Mouse (Mus musculus) liver, embryonic 13.5 days (tissue): ENCODE measurements around the gene Dram1. TPM values are rescaled to one million over a fixed set of nuclear protein-coding genes. Genes with fewer than 3 reads are reported as not detected.
A peak's percentile ranks its signal among the peaks of the same experiment; 100 is the strongest.

ENCODE experiments used
- ATAC-seq: fragments of 200-750 bp; cut with Nextera tagmentation; 2 replicates; pipeline ENCODE4 v1.8.0; 2017; ENCODE audit warnings: low read depth, mild to moderate bottlenecking, moderate number of reproducible peaks, moderate library complexity
- DNase-seq: peaks from one replicate; pipeline ENCODE4 v3.0.0; 2022
- H3K27ac ChIP-seq: fragments of 300-500 bp; sonication (generic); 2 replicates; pipeline ENCODE4 v1.5.1; 2015; ENCODE audit warnings: moderate library complexity, mild to moderate bottlenecking, inconsistent platforms
- H3K27me3 ChIP-seq: fragments of 300-500 bp; sonication (generic); 2 replicates; pipeline ENCODE4 v1.6.1; 2015; ENCODE audit warnings: mild to moderate bottlenecking, inconsistent platforms
- H3K36me3 ChIP-seq: fragments of 300-500 bp; sonication (generic); 2 replicates; pipeline ENCODE4 v1.6.1; 2015; ENCODE audit warnings: mild to moderate bottlenecking, inconsistent platforms
- H3K4me1 ChIP-seq: fragments of 300-500 bp; sonication (generic); replicated peaks from 2 replicates; pipeline ENCODE4 v1.6.1; 2015; ENCODE audit warnings: inconsistent platforms
- H3K4me2 ChIP-seq: fragments of 300-500 bp; sonication (generic); 2 replicates; pipeline ENCODE4 v1.6.1; 2015; ENCODE audit warnings: inconsistent platforms, mild to moderate bottlenecking, moderate library complexity
- H3K4me3 ChIP-seq: fragments of 300-500 bp; sonication (generic); replicated peaks from 2 replicates; pipeline ENCODE4 v1.5.1; 2015; ENCODE audit warnings: mild to moderate bottlenecking, inconsistent platforms
- H3K9ac ChIP-seq: fragments of 300-500 bp; sonication (generic); 2 replicates; pipeline ENCODE4 v1.6.1; 2015; ENCODE audit warnings: mild to moderate bottlenecking, inconsistent platforms
- H3K9me3 ChIP-seq: fragments of 300-500 bp; sonication (generic); replicated peaks from 2 replicates; pipeline ENCODE4 v1.6.1; 2016; ENCODE audit warnings: inconsistent platforms
- WGBS: fragments of 180-500 bp; shearing (Covaris S2); methylation state at CpG from one replicate; pipeline ENCODE4 v1.1.7; 2015; ENCODE audit not compliant: insufficient replicate concordance; 5-methylcytosine and 5-hydroxymethylcytosine counted together
- polyA plus RNA-seq: library from polyadenylated mRNA; unstranded; fragments of >200 nt; fragmentation: Nextera tagmentation; extraction: Ambion mirVana; gene quantifications from 2 replicates; pipeline ENCODE4 v1.2.1, GENCODE M21; 2015

The Dram1 gene
- polyA plus RNA-seq, 1 experiment from 2014 or later, result 0.77 TPM

DNA sequence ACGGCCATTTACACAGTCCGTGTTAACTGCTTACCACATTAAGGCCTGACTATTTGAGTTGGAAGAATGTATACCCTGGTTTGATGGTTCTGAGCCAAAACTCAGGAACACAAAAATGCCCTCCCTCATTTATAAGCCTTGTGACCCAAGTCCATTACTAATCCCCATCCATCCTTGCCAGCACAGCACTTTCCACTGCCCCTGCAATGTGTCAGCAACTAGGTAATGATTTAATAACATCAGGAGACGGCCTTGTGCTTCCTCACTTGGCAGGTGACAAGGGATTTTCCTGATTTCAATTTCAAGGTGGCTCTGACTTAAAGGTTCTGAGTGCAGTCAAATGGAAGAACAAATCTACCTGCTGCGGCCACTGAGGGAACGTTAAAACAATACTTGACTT is 64.0 kb downstream of the Dram1 start:
- Histone ChIP-seq H3K27ac (no peak overlapping the region), H3K4me3 (no peak overlapping the region), H3K9ac (no peak overlapping the region), H3K9me3 (no peaks in the 10 kb centered on the region), H3K4me1 (no peaks in the 10 kb centered on the region), H3K27me3 (no peaks in the 10 kb centered on the region), H3K4me2 (no peak overlapping the region), H3K36me3 (no peaks in the 10 kb centered on the region)
- WGBS, result 76% methylated on average over 5 of the region's 5 CpGs
- DNase-seq, result no peak
- no peak for ATAC-seq

DNA sequence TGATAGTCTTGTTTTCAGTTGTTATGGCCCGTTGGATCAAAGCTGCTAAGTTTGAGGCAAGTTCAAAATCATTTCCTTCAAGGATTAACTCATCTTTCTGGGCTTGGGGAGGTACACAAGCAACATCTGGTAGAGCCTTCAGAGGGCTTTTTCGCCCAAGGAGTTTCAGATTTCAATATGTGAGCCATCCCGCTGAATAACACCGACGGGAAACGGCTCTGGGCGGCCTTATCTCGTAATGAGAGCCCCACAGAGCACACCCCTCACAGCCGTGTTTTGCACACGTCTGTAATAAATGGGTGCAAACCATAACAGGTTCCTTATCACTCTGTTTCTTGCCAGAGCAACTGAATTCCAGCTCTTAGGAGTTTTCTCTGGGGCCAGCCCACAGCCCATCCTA is 69.0 kb downstream of the Dram1 start:
- H3K27me3 ChIP-seq, result no peaks in the 10 kb centered on the region
- H3K4me2 ChIP-seq, result no peak overlapping the region
- H3K27ac ChIP-seq, result no peak overlapping the region
- H3K36me3 ChIP-seq, result no peaks in the 10 kb centered on the region
- no peak overlapping the region for H3K4me3 ChIP-seq
- no peak for ATAC-seq
- WGBS, result 54% methylated on average over 10 of the region's 10 CpGs
- no peaks in the 10 kb centered on the region for H3K9me3 ChIP-seq
- H3K9ac ChIP-seq, result no peak overlapping the region
- no peaks in the 10 kb centered on the region for H3K4me1 ChIP-seq
- no peak for DNase-seq

DNA sequence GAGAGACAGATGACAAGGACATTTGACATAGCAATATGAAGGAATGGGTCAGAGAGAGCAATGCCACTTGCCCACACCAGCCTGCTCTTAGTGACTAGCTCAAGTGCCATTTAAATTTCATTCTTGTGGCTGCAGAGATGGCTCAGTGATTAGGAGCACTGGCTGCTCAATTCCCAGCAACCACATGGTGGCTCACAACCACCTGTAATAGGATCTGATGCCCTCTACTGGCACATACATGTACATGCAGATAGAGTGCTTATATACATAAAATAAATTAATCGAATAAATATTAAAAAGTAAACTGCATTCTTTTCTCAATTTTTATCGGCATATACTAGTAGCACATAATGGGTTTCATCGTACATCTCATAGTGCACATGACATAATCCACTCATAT is 72.6 kb downstream of the Dram1 start:
- H3K9ac ChIP-seq, result no peak overlapping the region
- H3K27me3 ChIP-seq, result no peaks in the 10 kb centered on the region
- ATAC-seq (no peak), DNase-seq (no peak)
- H3K4me2 ChIP-seq, result no peak overlapping the region
- no peak overlapping the region for H3K27ac ChIP-seq
- no peaks in the 10 kb centered on the region for H3K36me3 ChIP-seq
- no peaks in the 10 kb centered on the region for H3K9me3 ChIP-seq
- WGBS, result 72% methylated on average over 3 of the region's 3 CpGs
- no peak overlapping the region for H3K4me3 ChIP-seq
- H3K4me1 ChIP-seq, result no peaks in the 10 kb centered on the region

DNA sequence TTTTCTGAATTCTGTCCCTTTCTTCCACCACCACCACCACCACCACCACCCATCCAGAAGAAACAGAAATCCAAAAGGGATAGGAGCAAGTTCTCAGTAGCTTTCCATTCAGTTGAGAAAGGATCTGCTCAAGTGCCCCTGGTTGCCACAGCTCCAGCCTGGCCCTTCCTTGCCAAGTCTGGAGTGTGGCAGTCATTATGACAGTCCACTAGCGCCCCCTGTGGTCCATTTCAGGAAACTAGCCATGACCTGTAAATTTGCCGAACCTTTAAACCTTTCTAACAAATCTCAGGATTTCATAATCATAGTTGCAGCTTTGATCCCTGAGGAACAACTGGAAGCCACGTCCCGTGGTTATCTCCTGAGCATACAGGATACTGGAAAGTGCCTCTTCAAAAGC is 74.6 kb downstream of the Dram1 start:
- no peaks in the 10 kb centered on the region for H3K4me1 ChIP-seq
- H3K9me3 ChIP-seq, result no peaks in the 10 kb centered on the region
- H3K27me3 ChIP-seq, result no peaks in the 10 kb centered on the region
- H3K4me3 ChIP-seq, result no peak overlapping the region
- H3K27ac ChIP-seq, result no peak overlapping the region
- DNase-seq, result peak; percentile 10
- H3K36me3 ChIP-seq, result no peaks in the 10 kb centered on the region
- ATAC-seq, result no peak
- 2% methylated on average over 4 of the region's 4 CpGs for WGBS
- no peak overlapping the region for H3K9ac ChIP-seq
- no peak overlapping the region for H3K4me2 ChIP-seq

DNA sequence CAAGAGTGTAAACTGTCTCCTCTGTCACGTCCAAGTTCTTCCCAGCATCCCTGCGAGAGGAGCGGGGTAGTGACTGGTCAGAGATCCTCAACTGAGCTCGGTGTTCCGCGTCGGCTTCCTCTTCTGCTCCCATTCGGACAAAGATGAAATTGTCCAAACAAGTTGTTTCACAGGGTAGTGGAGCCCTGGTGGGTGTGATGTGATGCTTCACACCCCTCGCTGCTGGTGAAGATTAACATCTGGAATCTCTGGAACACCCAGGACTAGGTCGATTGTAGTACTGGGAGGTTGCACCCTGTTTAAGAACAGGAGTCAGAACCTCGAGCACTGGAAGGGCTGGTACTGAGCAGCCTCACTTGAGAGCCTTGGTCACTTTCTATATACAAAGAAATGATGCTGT is 75.8 kb downstream of the Dram1 start:
- Histone ChIP-seq H3K4me1 (no peaks in the 10 kb centered on the region), H3K9me3 (no peaks in the 10 kb centered on the region), H3K4me3 (no peak overlapping the region), H3K27ac (no peak overlapping the region), H3K9ac (no peak overlapping the region), H3K4me2 (no peak overlapping the region), H3K36me3 (no peaks in the 10 kb centered on the region), H3K27me3 (no peaks in the 10 kb centered on the region)
- WGBS, result 68% methylated on average over 11 of the region's 11 CpGs
- no peak for ATAC-seq
- no peak for DNase-seq

DNA sequence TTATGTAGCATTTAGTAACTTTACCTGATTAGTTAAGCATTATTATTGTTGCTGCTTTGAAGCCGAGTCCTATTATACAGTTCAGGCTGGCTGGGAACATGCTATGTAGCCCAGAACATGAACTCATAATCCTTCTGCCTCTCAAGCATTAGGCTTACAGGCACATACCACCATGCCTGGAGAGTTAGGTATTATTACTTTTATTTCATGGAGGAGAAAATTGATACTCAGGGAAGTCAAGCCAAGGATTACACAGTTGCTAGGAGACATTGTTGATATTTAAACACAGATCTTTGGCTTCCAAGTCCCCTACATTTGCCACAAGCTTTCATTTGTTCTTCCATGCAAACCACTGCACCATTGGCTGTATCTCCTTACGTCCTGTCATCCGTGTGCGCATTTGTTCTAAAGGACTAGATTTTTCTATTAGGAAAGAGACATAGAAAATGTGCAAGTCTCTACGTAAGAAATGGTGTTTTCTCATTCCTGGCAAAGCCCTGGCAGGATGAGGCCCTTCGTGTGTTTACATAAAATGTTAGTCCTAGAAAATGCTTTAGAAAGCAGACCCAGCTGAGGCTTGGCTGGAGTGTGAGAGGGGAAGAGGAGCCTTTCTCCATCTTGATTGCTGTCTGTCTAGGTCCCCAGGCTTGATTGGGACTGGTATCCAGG is 76.9 kb downstream of the Dram1 start:
- H3K4me2 ChIP-seq, result no peak overlapping the region
- DNase-seq (no peak), ATAC-seq (no peak)
- H3K4me3 ChIP-seq, result no peak overlapping the region
- H3K9ac ChIP-seq, result no peak overlapping the region
- H3K27ac ChIP-seq, result no peak overlapping the region
- H3K9me3 ChIP-seq, result no peaks in the 10 kb centered on the region
- H3K36me3 ChIP-seq, result no peaks in the 10 kb centered on the region
- WGBS, result 72% methylated on average over 6 of the region's 6 CpGs
- H3K27me3 ChIP-seq, result no peaks in the 10 kb centered on the region
- H3K4me1 ChIP-seq, result no peaks in the 10 kb centered on the region

DNA sequence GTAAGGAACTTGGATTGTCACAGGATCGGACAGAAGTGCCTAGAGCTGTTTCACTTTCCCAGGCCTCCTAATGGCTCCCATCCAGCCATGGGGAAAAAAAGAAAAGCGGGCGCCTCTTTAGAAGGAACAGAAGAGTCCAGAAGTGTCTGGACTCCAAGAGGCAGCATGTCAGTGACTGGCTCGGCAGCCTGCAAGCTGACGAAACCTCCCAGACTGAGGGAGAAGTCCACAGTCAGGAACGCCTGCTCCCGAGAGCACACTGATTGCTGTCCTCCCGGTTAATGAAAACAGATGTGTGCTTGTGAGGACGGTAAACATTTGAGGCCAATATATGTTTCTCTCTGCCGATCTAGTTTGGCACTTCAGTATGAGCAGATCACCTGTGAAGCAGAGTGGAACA is 81.9 kb downstream of the Dram1 start:
- 70% methylated on average over 10 of the region's 10 CpGs for WGBS

DNA sequence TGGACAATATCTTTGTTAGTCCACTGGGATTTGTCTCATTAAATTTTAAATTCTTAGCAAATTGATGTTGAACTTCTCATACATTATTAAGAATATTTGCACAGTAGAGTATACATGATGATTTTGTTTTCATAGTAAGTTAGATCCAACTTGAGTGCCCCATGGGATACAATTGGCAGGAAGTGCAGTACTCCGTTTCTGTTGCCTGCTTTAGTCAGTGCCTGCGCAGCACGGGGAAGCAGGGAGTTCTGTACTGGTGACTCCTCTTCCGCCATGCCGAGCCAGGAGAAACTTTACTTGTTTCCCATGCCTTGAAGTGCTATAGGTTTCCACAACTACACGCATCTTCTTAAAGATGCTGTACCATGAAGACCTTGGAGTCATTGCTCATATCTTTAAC is 83.8 kb downstream of the Dram1 start:
- 78% methylated on average over 6 of the region's 6 CpGs for WGBS
- no peak for DNase-seq
- ATAC-seq, result no peak
- Histone ChIP-seq H3K9ac (no peak overlapping the region), H3K36me3 (no peaks in the 10 kb centered on the region), H3K27me3 (no peaks in the 10 kb centered on the region), H3K4me1 (no peaks in the 10 kb centered on the region), H3K4me3 (no peak overlapping the region), H3K9me3 (no peaks in the 10 kb centered on the region), H3K4me2 (no peak overlapping the region), H3K27ac (no peak overlapping the region)

More for the DNA sequence above, 81.9 kb downstream of the Dram1 start:
- Histone ChIP-seq H3K36me3 (no peaks in the 10 kb centered on the region), H3K9ac (no peak overlapping the region), H3K4me2 (no peak overlapping the region), H3K27ac (no peak overlapping the region), H3K4me1 (no peaks in the 10 kb centered on the region), H3K4me3 (no peak overlapping the region), H3K9me3 (no peaks in the 10 kb centered on the region), H3K27me3 (no peaks in the 10 kb centered on the region)
- no peak for ATAC-seq
- DNase-seq, result no peak

DNA sequence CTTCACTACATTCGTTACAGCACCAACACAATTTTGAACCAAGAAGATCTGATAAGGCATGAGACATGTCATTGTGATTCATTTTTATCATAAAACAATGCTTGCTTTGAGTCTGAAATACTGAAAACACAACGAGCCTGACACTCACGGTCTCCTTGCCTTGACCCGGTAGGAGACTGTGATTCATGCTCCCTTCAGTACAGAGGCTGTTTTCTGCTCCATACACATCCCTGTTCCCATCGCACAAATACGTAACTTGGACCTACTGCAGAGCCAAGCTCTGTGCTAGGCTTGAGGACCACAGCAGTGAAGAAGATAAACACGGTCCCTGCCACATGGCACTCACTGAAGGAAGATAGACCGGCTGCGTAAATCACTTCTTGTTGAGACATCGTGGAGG is 90.8 kb downstream of the Dram1 start:
- no peaks in the 10 kb centered on the region for H3K36me3 ChIP-seq
- H3K27ac ChIP-seq, result no peak overlapping the region
- H3K9me3 ChIP-seq, result no peaks in the 10 kb centered on the region
- no peaks in the 10 kb centered on the region for H3K27me3 ChIP-seq
- no peak overlapping the region for H3K9ac ChIP-seq
- DNase-seq (no peak), ATAC-seq (no peak)
- no peak overlapping the region for H3K4me2 ChIP-seq
- 75% methylated on average over 10 of the region's 10 CpGs for WGBS
- no peak overlapping the region for H3K4me3 ChIP-seq
- no peaks in the 10 kb centered on the region for H3K4me1 ChIP-seq

DNA sequence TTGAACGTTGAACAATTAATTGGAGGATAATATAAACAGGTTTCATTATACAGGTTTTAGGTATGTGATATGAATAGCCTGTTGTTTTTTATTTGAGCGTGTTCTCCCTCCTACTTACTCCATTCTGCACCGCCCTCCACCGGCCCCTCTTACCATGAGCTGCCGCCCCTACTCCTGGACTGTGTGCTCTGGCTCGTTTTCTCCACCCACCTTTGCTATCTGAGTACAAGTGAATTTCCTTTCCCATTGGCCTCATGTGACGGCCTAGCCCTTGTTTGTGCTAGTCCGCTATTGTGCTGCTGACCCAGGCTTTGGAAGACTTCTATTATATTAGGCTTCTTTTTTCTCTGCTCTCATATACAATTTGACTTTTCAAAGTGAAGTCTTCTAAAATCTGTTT is 91.6 kb downstream of the Dram1 start:
- ATAC-seq, result no peak
- H3K9me3 ChIP-seq, result no peaks in the 10 kb centered on the region
- 61% methylated on average over 8 of the region's 8 CpGs for WGBS
- no peak for DNase-seq
- H3K27ac ChIP-seq, result no peak overlapping the region
- no peak overlapping the region for H3K4me3 ChIP-seq
- H3K4me2 ChIP-seq, result no peak overlapping the region
- H3K36me3 ChIP-seq, result no peaks in the 10 kb centered on the region
- no peak overlapping the region for H3K9ac ChIP-seq
- H3K27me3 ChIP-seq, result no peaks in the 10 kb centered on the region
- no peaks in the 10 kb centered on the region for H3K4me1 ChIP-seq

DNA sequence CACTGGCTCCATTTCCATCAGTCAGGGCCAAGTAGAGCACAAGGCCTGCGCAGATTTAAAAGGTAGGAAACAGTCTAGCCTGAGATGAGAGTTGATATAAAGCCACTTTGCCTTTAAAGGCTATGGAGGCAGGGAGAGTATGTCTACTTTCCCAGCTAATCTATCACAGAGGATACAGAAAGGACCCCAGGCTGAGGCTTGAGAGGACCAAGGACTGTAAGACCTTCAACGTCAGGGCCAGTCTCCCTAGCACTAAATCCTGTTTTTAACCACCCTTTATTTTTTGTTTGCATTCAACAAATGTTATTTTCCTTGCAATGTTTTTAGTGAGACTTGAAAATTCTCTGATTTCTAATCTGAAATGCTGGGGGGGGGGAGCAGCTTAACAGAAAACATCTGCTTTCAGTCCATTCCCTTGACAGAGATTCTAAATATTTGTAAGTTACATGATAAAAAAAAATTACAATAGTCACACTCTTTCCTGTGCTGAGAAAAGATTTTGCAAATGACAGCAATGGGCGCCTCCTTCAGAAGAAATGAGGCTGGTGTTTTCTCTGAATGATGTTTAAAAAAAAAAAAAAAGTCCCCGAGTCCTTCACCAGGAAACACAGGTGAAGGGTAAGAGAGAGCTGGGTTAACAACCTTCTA is 94.4 kb downstream of the Dram1 start:
- Histone ChIP-seq H3K9ac (no peak overlapping the region), H3K4me1 (no peaks in the 10 kb centered on the region), H3K27ac (no peak overlapping the region), H3K36me3 (no peaks in the 10 kb centered on the region), H3K9me3 (no peaks in the 10 kb centered on the region), H3K4me3 (no peak overlapping the region), H3K27me3 (no peaks in the 10 kb centered on the region), H3K4me2 (no peak overlapping the region)
- ATAC-seq (no peak), DNase-seq (no peak)
- 65% methylated on average over 4 of the region's 4 CpGs for WGBS

DNA sequence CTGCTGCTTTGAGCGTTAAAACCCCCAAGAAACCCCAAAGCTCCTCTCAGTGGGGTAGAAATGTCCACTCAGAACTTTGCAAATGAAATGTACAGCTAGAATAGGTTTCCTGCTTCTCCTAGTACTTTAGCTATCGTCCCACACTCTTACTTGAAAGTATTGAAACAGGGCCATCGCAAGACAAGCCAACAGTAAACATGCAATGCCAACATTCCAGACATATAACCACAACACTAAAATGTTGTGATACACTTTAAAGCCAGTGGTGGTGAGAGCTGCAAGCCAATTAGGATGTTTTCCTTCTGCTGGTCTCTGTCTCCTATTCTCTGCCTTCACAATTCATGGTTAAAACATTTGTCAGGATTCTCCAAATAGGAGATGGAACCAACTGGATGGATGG is 97.2 kb downstream of the Dram1 start:
- DNase-seq (no peak), ATAC-seq (no peak)
- no peak overlapping the region for H3K9ac ChIP-seq

More for the DNA sequence above, 97.2 kb downstream of the Dram1 start:
- H3K4me3 ChIP-seq, result no peak overlapping the region
- no peaks in the 10 kb centered on the region for H3K4me1 ChIP-seq
- no peaks in the 10 kb centered on the region for H3K27me3 ChIP-seq
- no peak overlapping the region for H3K27ac ChIP-seq
- H3K4me2 ChIP-seq, result no peak overlapping the region
- WGBS, result 57% methylated on average over 3 of the region's 3 CpGs
- no peaks in the 10 kb centered on the region for H3K36me3 ChIP-seq
- no peaks in the 10 kb centered on the region for H3K9me3 ChIP-seq
